Mouse (Mus musculus): ENCODE data around the gene Fam57a. TPM values are rescaled to one million over a fixed set of nuclear protein-coding genes. Genes with fewer than 3 reads are reported as not detected.

Fam57a gene
- polyA plus RNA-seq, 2 experiments: 3.1 to 3.5 TPM

DNA sequence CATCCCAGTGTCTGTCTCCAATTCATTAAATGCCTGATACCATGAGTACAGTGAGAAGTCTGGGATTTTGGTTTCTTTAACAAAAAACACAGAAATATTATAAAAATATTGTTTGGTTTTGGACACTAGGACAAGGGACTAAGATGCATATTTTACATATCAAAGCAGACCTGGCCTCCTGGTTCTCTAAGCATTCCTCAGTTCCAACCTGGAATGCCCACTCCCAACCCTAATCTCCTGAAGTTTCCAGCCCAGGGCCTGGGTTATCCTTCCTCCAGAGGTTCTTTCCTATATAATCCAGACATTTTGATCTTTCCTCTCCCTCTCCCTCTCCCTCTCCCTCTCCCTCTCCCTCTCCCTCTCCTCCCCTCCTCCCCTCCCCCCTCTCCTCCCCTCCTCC, 45.6 kb downstream of the Fam57a start:
- H3K9ac ChIP-seq (replicated peaks): no peak overlapping the region
- H3K27me3 ChIP-seq (ENCODE audit: control insufficient read depth, insufficient read depth, low read length): no peaks in the 10 kb centered on the region
- no peak overlapping the region for H3K27ac ChIP-seq
- no peaks in the 10 kb centered on the region for H3K9me3 ChIP-seq (ENCODE audit: control insufficient read depth, low read length)
- no peak overlapping the region for H3K4me3 ChIP-seq (ENCODE audit: insufficient read depth in 1 of 2, low read depth in 2 of 2, low read length in 2 of 2)
- no peaks in the 10 kb centered on the region for H3K4me1 ChIP-seq (replicated peaks; ENCODE audit: control insufficient read depth in 2 of 2, insufficient read depth in 2 of 2, low read length in 1 of 2)
- no peak overlapping the region for H3K4me2 ChIP-seq (ENCODE audit: low read depth)
- no peak for DNase-seq (ENCODE audit: low read depth in 3 of 3, low spot score in 3 of 3)
- no peak for ATAC-seq (ENCODE audit: insufficient read depth)
- peaks cover 15% of the 10 kb centered on the region for H3K36me3 ChIP-seq (replicated peaks; ENCODE audit: control insufficient read depth, insufficient read depth, low read depth)
- no peak for TF ChIP-seq CTCF (IDR thresholded peaks at IDR 0.05; ENCODE audit: low read depth)
- TF ChIP-seq EP300 (IDR thresholded peaks at IDR 0.05; ENCODE audit: low read depth): no peak

DNA sequence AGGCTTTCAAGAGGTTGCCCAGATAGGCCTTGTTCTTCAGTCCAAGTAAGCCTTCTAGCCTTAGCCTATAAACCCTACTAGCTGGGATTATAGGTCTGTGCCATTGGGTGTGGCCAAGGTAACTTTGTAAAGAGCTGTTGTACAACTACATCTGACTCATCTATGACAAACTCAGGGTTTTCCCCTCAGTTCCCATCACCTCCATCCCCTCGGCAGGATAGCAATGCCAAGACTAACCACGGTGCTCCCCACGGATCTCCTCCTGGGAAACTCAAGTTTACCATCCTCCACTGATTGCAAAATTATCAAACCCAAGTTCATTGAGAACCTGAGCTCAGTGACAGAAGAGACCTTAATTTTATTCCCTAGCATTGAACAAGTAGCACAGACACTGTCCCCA, 56.7 kb downstream of the Fam57a start:
- H3K4me3 ChIP-seq (ENCODE audit: insufficient read depth in 1 of 2, low read depth in 2 of 2, low read length in 2 of 2): no peak overlapping the region
- H3K27me3 ChIP-seq (ENCODE audit: control insufficient read depth, insufficient read depth, low read length): no peaks in the 10 kb centered on the region
- TF ChIP-seq CTCF (IDR thresholded peaks at IDR 0.05; ENCODE audit: low read depth): no peak
- no peak for TF ChIP-seq EP300 (IDR thresholded peaks at IDR 0.05; ENCODE audit: low read depth)
- H3K4me1 ChIP-seq (replicated peaks; ENCODE audit: control insufficient read depth in 2 of 2, insufficient read depth in 2 of 2, low read length in 1 of 2): no peaks in the 10 kb centered on the region
- H3K36me3 ChIP-seq (replicated peaks; ENCODE audit: control insufficient read depth, insufficient read depth, low read depth): peaks cover 6% of the 10 kb centered on the region; the same call in 1 of the 2 replicates
- no peaks in the 10 kb centered on the region for H3K9me3 ChIP-seq (ENCODE audit: control insufficient read depth, low read length)
- no peak overlapping the region for H3K27ac ChIP-seq
- no peak for ATAC-seq (ENCODE audit: insufficient read depth)
- no peak for DNase-seq (ENCODE audit: low read depth in 3 of 3, low spot score in 3 of 3)
- WGBS (ENCODE audit: insufficient replicate concordance): 67% methylated on average over 3 of the region's 3 CpGs
- no peak overlapping the region for H3K4me2 ChIP-seq (ENCODE audit: low read depth)
- no peak overlapping the region for H3K9ac ChIP-seq (replicated peaks)

DNA sequence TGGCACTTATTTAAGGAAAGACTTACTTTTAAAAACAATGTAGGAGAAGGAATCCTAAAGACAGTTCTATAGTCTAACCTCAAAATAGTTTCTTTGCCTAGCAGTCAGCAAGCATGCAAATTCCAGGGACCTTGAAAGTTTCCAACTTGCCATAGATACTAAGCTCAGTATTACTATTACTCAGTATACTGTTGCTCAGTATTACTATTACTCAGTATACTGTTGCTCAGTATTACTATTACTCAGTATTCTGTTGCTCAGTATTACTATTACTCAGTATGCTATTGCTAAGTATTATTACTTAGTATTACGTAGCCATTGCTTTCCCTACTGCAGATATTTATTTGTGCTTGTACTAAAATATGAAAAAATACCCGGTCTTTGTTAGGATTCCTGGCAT, 60.3 kb downstream of the Fam57a start:
- no peaks in the 10 kb centered on the region for H3K27me3 ChIP-seq (ENCODE audit: control insufficient read depth, insufficient read depth, low read length)
- no peak for TF ChIP-seq EP300 (IDR thresholded peaks at IDR 0.05; ENCODE audit: low read depth)
- no peak for TF ChIP-seq CTCF (IDR thresholded peaks at IDR 0.05; ENCODE audit: low read depth)
- no peaks in the 10 kb centered on the region for H3K9me3 ChIP-seq (ENCODE audit: control insufficient read depth, low read length)
- H3K4me3 ChIP-seq (ENCODE audit: insufficient read depth in 1 of 2, low read depth in 2 of 2, low read length in 2 of 2): no peak overlapping the region
- H3K9ac ChIP-seq (replicated peaks): no peak overlapping the region
- DNase-seq (ENCODE audit: low read depth in 3 of 3, low spot score in 3 of 3) (no peak), ATAC-seq (ENCODE audit: insufficient read depth) (no peak)
- H3K27ac ChIP-seq: no peak overlapping the region
- 79% methylated on average over 2 of the region's 2 CpGs for WGBS (ENCODE audit: insufficient replicate concordance)
- peaks cover 4% of the 10 kb centered on the region; the same call in 1 of the 2 replicates for H3K36me3 ChIP-seq (replicated peaks; ENCODE audit: control insufficient read depth, insufficient read depth, low read depth)
- peaks cover 0 to 3% of the 10 kb centered on the region in 2 experiments; a peak in 2 of 4 replicates for H3K4me1 ChIP-seq (replicated peaks; ENCODE audit: control insufficient read depth in 2 of 2, insufficient read depth in 2 of 2, low read length in 1 of 2)
- H3K4me2 ChIP-seq (ENCODE audit: low read depth): no peak overlapping the region

DNA sequence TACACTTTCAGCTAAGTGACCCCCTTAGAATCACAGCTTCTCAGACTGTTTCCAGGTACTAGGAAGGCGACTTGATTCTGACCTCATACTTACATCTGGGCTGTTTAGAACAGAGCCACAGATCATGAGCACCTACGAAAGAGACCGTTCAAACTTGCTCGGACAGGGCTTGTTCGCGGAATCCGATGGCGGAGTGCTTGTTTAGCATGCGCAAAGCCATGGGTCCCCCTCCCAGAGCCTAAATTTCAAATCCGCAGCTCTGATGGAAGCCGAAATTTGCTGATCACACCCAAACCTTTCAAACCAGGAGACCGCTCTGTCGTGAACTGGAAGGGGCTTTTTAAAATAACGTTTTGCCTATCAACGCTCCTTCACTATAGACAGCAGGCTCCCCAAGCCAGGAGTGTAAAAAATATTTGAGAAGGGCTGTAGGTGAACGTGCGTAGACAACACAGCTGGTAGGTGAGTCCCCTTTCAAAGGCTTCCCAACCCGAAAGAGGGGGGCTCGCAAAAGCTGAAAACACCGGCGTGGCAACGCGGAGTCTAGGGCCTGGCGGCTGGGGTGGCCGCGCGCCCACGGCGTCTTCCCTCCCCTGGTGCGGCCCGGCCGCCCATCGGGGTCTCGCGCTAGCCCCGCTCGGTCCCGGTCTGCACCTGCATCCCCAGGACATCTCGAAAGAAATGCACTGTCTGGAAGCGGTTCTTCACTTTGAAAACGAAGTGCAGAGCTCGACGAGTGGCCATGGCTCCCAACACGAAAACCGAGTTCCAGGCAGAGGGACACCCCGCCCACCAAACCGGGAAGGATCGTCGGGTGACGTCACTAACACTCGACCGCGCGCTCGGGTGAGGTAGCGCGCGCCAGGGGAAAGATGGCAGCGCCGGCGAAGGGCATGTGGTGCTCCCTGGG, 63.7 kb downstream of the Fam57a start, which contains the start of the genes Mrm3 and Glod4:
Mrm3 (plus strand) TSS at position 815 of the 910 bp plus-strand sequence.
Glod4 (minus strand) TSS at position 825 of the 910 bp plus-strand sequence.
- no peaks in the 10 kb centered on the region for H3K9me3 ChIP-seq (ENCODE audit: control insufficient read depth, low read length)
- peak within 1 kb of the TSS; percentile 83 for H3K9ac ChIP-seq (replicated peaks)
- peaks cover 0 to 6% of the 10 kb centered on the region in 2 experiments; a peak in 2 of 4 replicates for H3K4me1 ChIP-seq (replicated peaks; ENCODE audit: control insufficient read depth in 2 of 2, insufficient read depth in 2 of 2, low read length in 1 of 2)
- peaks cover 4% of the 10 kb centered on the region; the same call in 1 of the 2 replicates for H3K36me3 ChIP-seq (replicated peaks; ENCODE audit: control insufficient read depth, insufficient read depth, low read depth)
- no peaks in the 10 kb centered on the region for H3K27me3 ChIP-seq (ENCODE audit: control insufficient read depth, insufficient read depth, low read length)
- H3K4me3 ChIP-seq (ENCODE audit: insufficient read depth in 1 of 2, low read depth in 2 of 2, low read length in 2 of 2): peak within 1 kb of the TSS; percentile 89
- DNase-seq (ENCODE audit: low read depth in 3 of 3, low spot score in 3 of 3): peak; percentile 74 to 79 (median 74)
- peak; percentile 86 for ATAC-seq (ENCODE audit: insufficient read depth)
- H3K4me2 ChIP-seq (ENCODE audit: low read depth): peak within 1 kb of the TSS; percentile 79
- TF ChIP-seq CTCF (IDR thresholded peaks at IDR 0.05; ENCODE audit: low read depth) (no peak), EP300 (IDR thresholded peaks at IDR 0.05; ENCODE audit: low read depth) (no peak)
- under 1% methylated on average over 61 of the region's 61 CpGs for WGBS (ENCODE audit: insufficient replicate concordance)
- no peak within 1 kb of the TSS; the same call in 1 of the 2 replicates for H3K27ac ChIP-seq

All from liver, embryonic 14.5 days (tissue).